Mouse (Mus musculus): ENCODE measurements around the gene Rhbdf1.
A peak's percentile ranks its signal among the peaks of the same experiment; 100 is the strongest.

Gene Rhbdf1

DNA sequence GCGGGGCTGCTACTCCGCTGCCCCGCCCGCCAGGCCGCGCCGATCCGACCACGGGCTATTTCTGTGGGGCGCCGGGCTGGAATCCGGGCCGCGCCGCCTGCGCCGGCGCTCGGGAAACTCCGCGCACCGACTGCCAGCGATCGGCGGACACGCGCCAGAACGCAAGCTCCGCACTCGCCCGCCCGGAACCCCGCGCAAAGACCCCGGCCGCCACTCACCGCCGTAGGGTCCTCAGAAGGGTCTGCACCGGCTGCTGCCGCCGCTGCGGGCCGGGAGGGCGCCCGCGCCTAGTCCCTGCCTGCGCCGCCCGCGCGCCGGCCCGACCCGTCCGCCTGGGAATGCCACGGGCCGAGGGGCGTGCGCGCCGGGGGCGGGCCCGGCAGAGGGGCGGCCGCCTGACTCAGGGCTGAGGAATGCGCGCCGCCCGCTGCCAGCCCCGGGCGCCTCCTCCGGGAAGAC is at the start of gene Rhbdf1:
TSS of gene Rhbdf1 (minus strand) at position 350 of the 459 bp plus-strand sequence.
- DNase-seq (ENCODE audit: low spot score in 2 of 2): no peak

DNA sequence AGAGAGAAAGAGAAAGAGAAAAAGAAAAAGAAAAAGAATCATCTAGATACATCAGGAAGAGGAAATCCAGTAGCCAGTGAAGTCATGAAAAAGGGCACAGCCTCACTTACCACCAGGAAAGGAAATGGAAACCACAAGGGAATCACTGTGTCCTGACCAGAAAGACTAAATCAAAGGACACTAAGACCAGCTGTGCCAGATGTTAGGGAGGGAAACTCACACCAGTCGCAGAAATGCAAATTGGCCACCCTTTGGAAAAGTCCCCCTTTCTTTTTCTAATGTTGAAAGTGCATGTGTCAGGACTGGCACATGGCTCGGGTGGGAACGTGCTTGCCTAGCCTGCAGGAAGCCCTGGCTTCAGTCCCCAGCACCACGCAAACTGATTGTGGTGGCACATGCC is 49.1 kb upstream of the Rhbdf1 start:
- DNase-seq (ENCODE audit: low spot score in 2 of 2): no peak

GRCm38 (mm10) chr11:32268952-32269351 is 46.9 kb upstream of the Rhbdf1 start:
- no peak for DNase-seq (ENCODE audit: low spot score in 2 of 2)

DNA sequence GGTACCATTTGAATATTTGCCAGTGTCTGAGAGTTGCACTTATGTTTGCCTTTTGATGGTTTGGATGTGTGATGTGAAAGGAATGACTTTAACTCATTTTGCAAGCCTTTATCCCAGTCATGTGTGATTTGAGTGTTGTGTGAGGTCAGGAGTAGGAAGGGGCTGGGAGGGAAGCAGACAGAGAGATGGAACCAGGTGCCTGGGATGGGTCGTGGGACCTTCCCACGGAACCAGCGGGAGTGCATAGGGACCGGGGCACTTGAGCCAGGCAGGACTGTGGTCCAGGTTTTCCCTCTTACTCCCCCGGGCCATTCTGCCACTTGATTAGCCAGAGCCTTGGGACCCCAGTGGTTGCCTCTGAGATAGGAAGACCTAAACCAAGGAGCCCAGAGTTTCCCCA is 45.9 kb upstream of the Rhbdf1 start:
- DNase-seq (ENCODE audit: low spot score in 2 of 2): no peak

GRCm38 (mm10) chr11:32267188-32267884 is 45.2 kb upstream of the Rhbdf1 start, which contains the start of gene Nprl3:
TSS of gene Nprl3 (minus strand) at chr11:32267707.
- peak; percentile 91 to 95 for DNase-seq (ENCODE audit: low spot score in 2 of 2)

GRCm38 (mm10) chr11:32266776-32267175 is 44.7 kb upstream of the Rhbdf1 start:
- DNase-seq (ENCODE audit: low spot score in 2 of 2): no peak

GRCm38 (mm10) chr11:32266194-32266593 is 44.1 kb upstream of the Rhbdf1 start:
- DNase-seq (ENCODE audit: low spot score in 2 of 2): no peak

DNA sequence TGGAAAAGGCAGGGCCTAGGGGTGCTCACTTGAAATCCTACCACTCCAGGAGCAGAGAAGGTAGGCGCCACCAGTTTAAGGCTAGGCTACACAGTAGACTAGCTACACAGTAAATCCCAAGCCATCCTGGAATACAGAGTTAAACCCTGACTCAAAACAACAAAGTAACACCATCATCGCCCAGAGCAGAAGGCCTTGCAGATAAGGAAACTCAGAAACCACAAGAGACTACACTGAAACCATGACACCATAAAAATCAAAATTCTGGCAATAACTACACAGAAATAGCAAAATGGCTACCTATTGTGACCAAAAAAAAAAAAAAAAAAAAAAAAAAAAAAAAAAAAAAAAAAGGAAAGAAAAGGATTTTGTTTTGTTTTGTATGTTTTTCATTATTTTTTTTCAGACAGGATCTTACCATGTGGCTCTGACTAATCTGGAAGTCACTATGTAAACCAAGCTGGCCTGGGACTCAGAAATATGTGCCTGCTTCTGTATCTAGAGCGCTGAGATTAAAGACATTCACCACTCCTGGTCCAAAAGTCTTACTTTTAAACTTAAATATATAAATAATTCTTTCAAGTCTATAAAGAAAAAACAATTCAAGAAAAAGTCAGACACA is 43.1 kb upstream of the Rhbdf1 start:
- DNase-seq (ENCODE audit: low spot score in 2 of 2): no peak

- no peak for DNase-seq (ENCODE audit: low spot score in 2 of 2)
These were observed 40.7 kb upstream of the Rhbdf1 start for GRCm38 (mm10) chr11:32262674-32263415.

DNA sequence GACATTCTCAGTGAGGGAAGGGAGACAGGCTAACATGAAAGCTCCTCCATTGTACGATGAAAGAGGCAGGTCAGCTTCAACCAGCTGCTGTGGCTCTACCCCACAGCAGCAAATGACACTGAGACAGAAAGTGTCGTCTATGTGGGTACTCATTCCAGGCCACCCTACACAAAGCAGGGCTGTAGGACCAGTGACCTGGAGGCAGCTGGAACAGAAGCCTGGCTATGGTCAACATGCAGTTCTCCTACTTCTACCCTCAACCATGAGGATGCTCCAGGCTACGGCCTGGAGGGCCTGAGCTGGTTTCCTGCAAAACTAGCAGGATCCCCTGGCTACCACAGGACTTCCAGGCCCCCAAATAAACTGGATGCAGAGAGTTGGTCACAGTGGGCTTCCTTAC is 34.5 kb upstream of the Rhbdf1 start:
- DNase-seq (ENCODE audit: low spot score in 2 of 2): no peak

DNA sequence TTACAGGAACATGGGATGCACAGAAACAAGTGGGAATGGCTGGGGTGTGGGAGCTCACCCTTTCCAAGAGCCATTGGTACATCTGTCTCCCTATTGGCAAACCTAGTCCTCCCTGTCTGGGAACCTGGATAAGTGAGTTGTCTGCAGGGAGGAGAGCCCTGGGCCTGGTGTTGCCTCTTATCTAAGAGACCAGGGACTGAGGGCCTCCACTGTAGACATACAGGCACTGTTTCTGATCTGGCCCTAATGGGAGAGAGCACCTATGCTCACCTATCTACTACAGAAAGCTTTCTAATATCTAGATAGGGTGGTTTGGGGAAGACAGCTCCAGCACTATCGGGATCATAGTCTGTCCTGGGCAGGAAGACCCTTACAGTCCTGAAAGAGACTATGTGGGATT is 34.0 kb upstream of the Rhbdf1 start:
- no peak for DNase-seq (ENCODE audit: low spot score in 2 of 2)

DNA sequence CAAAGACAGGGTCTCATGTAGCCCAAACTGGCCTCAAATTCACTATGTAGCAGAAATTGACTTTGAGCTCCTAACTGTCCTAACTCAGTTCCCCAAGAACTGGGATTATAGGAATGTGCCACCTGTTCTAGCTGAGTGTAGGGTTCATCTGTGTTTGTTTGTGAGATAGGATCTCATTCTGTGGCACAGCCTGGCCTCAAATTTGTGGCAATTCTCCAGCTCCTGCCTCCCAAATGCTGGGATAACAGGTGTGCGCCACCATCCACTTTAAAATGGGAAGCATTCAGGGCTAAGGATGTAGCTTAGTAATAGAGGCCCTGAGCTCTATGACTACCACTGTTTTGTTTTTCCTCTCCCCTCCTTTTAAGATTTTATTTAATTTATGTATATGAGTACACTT is 31.0 kb upstream of the Rhbdf1 start:
- no peak for DNase-seq (ENCODE audit: low spot score in 2 of 2)

DNA sequence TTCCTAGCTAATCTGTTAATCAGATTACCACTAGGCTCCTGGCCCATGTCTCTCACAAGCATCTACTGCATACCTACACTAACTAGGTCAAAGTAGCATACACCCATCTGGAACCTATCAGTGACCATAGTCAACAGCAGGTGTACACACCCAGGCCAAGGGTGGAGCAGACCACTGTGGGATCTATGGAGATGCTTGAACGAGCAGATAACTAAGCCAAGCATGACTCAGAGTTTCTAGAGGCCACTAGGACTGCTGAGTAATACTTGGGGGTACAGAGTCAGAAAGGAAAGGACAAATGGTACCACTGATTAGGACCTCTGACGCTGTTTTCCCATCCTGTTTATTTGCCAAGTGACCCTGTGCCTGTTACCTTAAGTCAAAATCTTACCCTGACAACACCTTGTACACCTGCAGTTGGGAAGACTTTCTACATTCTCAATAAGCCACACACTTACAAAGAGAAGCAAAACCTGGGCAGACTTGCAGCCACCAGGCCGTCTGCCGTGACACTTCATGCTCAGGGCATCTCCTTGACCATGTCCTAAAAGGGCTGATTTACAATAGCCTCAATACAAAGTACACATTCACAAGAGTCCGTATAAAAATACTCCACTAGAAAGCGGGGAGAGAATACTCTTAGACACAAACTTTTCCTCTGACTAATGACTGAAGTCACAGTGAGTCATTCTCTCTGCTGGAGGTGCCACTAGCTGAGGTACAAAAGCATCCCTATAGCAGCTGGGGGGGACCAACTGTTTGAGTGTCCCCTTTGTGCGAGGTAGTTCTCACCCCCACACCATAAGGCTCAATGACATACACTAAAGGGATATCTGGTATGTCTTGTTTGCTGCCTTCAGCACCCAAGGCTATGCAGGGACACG is 29.0 kb upstream of the Rhbdf1 start:
- DNase-seq (ENCODE audit: low spot score in 2 of 2): no peak

DNA sequence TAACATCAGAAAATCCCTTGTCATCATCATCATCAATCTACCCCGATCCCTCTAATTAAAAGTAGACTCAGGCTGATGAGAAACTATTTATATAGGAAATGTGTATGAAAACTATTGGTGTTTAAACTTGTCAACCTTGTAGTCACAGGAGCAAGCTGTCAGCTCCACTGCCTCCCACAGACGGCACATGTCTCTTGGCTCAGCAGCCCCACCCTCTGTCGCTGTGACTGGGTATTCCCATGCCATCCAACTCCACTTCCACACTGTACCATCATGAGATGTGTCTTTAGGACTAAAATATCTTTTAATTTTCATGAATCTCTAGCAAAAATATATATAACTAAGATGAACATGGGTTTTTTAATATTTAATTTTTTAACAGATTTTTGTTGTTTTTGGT is 26.2 kb upstream of the Rhbdf1 start:
- no peak for DNase-seq (ENCODE audit: low spot score in 2 of 2)

- DNase-seq (ENCODE audit: low spot score in 2 of 2): no peak
These were observed 25.0 kb upstream of the Rhbdf1 start for GRCm38 (mm10) chr11:32247068-32247467.

- no peak for DNase-seq (ENCODE audit: low spot score in 2 of 2)
These were observed 23.5 kb upstream of the Rhbdf1 start for GRCm38 (mm10) chr11:32245614-32246013.

DNA sequence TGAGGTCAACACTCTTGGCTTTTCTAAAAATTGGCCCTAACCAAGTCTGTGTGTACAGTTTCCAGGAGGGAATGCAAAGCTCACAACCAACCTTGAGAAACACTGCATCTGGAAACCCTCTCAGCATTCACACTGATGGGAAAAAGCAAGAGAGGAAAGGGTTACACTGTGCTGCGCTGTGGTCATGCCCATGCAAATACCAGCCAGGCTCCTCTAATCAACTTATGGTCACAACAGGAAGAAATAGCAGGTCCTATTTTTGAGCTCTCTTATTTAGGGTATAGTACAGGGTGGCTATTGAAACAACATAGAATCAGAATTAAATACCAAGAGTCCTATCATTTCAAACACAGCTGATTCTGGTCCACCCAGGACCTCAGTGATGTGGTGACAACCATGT is 22.5 kb upstream of the Rhbdf1 start:
- DNase-seq (ENCODE audit: low spot score in 2 of 2): no peak

GRCm38 (mm10) chr11:32244064-32244463 is 22.0 kb upstream of the Rhbdf1 start:
- no peak for DNase-seq (ENCODE audit: low spot score in 2 of 2)

GRCm38 (mm10) chr11:32243205-32243955 is 21.3 kb upstream of the Rhbdf1 start:
- no peak for DNase-seq (ENCODE audit: low spot score in 2 of 2)

- no peak for DNase-seq (ENCODE audit: low spot score in 2 of 2)
These were observed 20.1 kb upstream of the Rhbdf1 start for GRCm38 (mm10) chr11:32242209-32242608.

- no peak for DNase-seq (ENCODE audit: low spot score in 2 of 2)
These were observed 19.3 kb upstream of the Rhbdf1 start for GRCm38 (mm10) chr11:32241391-32241790.

All from frontal cortex, postnatal 14 days (tissue).